Mouse (Mus musculus) thymus, adult 2 months (tissue): ENCODE data around the gene Plcb2.

Experiments used
- CTCF ChIP-seq: fragments of 200-500 bp; IDR thresholded peaks from 2 replicates; pipeline ENCODE4 v1.5.1; 2012; ENCODE audit warnings: mild to moderate bottlenecking, control low read depth, low read length, moderate library complexity, borderline replicate concordance; ENCODE audit not compliant: control insufficient read depth, poor library complexity, insufficient read depth; ENCODE audit errors: extremely low read depth
- POLR2A ChIP-seq: fragments of 200-500 bp; IDR thresholded peaks from 2 replicates; pipeline ENCODE4 v1.6.1; 2012; ENCODE audit warnings: mild to moderate bottlenecking, low read length, control low read depth, moderate library complexity; ENCODE audit not compliant: control insufficient read depth, poor library complexity, insufficient read depth; ENCODE audit errors: extremely low read depth

GRCm38 (mm10) chr2:118749341-118749884, 21.2 kb upstream of the Plcb2 start:
- TF ChIP-seq CTCF (no peak), POLR2A (no peak)
